Mouse (Mus musculus) brain, embryonic 14.5 days (tissue): ENCODE measurements around the gene Tbkbp1. TPM values are rescaled to one million over a fixed set of nuclear protein-coding genes. Genes with fewer than 3 reads are reported as not detected.

Experiments used
- DNase-seq: peaks from one replicate; pipeline ENCODE4 v3.0.0-alpha.2; 2011; ENCODE audit warnings: low read depth
- CTCF ChIP-seq: fragments of 200-500 bp; IDR thresholded peaks from 2 replicates; pipeline ENCODE4 v1.5.1; 2012; ENCODE audit warnings: inconsistent platforms, mild to moderate bottlenecking, moderate library complexity, borderline replicate concordance; ENCODE audit not compliant: insufficient read depth, insufficient read length; ENCODE audit errors: extremely low read depth
- polyA plus RNA-seq: library from polyadenylated mRNA; depleted of rRNA; stranded (reverse); fragments of >200 nt; gene quantifications from 2 replicates; pipeline ENCODE4 v1.2.3, GENCODE M21; 2012; rRNA removed

Tbkbp1 gene
- polyA plus RNA-seq, 1 experiment, result 65.1 TPM

DNA sequence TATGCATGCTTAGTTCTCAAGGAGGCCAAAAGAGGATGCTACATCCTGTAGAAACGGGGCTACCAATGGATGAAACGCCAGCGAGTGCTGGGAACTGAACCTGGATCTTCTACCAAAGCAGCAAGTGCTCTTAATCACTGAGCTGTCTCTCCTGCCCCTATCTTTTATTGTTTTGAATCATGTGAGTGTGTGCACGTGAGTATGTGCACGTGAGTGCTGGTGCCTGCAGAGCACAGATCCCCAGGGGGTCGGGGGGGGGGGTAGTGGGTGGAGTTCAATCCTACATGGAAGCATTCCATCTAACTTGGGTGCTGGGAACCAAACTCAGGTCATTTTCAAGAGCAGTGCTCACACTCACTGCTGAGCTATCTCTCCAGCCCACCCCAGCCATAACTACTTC, 64.9 kb downstream of the Tbkbp1 start:
- no peak for TF ChIP-seq CTCF
- DNase-seq, result no peak

Other genes with a start within 250 kb of the Tbkbp1 start
- gene Cdk5rap3, start 235.0 kb downstream of the Tbkbp1 start, polyA plus RNA-seq, result 71.6 and 83.7 TPM in 2 replicates
- gene Prr15l, start 223.4 kb downstream of the Tbkbp1 start, polyA plus RNA-seq, result 0.09 and 0.16 TPM in 2 replicates
- gene Pnpo, start 207.5 kb downstream of the Tbkbp1 start, polyA plus RNA-seq, result 11.8 and 14.4 TPM in 2 replicates
- 12.3 and 17.8 TPM in 2 replicates for gene Sp2, start 168.5 kb downstream of the Tbkbp1 start, polyA plus RNA-seq
- gene Sp6, start 138.1 kb downstream of the Tbkbp1 start, polyA plus RNA-seq, result 0.64 and 1.0 TPM in 2 replicates
- 11.8 and 16.9 TPM in 2 replicates for gene Scrn2, start 121.6 kb downstream of the Tbkbp1 start, polyA plus RNA-seq
- 2.0 and 2.9 TPM in 2 replicates for gene Lrrc46, start 110.1 kb downstream of the Tbkbp1 start, polyA plus RNA-seq
- 60.4 and 68.8 TPM in 2 replicates for gene Mrpl10, start 109.9 kb downstream of the Tbkbp1 start, polyA plus RNA-seq
- 14.6 and 14.9 TPM in 2 replicates for gene Osbpl7, start 100.9 kb downstream of the Tbkbp1 start, polyA plus RNA-seq
- 0.12 and 0.21 TPM in 2 replicates for gene Tbx21, start 36.2 kb downstream of the Tbkbp1 start, polyA plus RNA-seq
- 106 and 129 TPM in 2 replicates for gene Kpnb1, start 36.4 kb upstream of the Tbkbp1 start, polyA plus RNA-seq
- gene Npepps, start 129.1 kb upstream of the Tbkbp1 start, polyA plus RNA-seq, result 96.2 and 124 TPM in 2 replicates
- 25.4 and 26.1 TPM in 2 replicates for gene Mrpl45, start 164.2 kb upstream of the Tbkbp1 start, polyA plus RNA-seq
- gene Gpr179, start 200.6 kb upstream of the Tbkbp1 start, polyA plus RNA-seq, result 0.26 and 0.41 TPM in 2 replicates
- gene Socs7, start 211.1 kb upstream of the Tbkbp1 start, polyA plus RNA-seq, result 31.2 and 37.1 TPM in 2 replicates